Mouse (Mus musculus) telencephalon, adult 2 months (tissue): Measurements from ENCODE around the gene Sirpb1b.
"Not testable (repeated sequence)": the region's sequence is repeated elsewhere in the genome, so short reads cannot be mapped to it uniquely, and the experiment has no call there.

Source experiments
- DNase-seq: peaks from one replicate; pipeline ENCODE4 v3.0.0-alpha.2; 2011; ENCODE audit warnings: low read depth, low spot score

Gene Sirpb1b

GRCm38 (mm10) chr3:15574887-15575286 is at the start of gene Sirpb1b:
TSS of gene Sirpb1b (minus strand) at chr3:15575065.
- DNase-seq: not testable (repeated sequence)

DNA sequence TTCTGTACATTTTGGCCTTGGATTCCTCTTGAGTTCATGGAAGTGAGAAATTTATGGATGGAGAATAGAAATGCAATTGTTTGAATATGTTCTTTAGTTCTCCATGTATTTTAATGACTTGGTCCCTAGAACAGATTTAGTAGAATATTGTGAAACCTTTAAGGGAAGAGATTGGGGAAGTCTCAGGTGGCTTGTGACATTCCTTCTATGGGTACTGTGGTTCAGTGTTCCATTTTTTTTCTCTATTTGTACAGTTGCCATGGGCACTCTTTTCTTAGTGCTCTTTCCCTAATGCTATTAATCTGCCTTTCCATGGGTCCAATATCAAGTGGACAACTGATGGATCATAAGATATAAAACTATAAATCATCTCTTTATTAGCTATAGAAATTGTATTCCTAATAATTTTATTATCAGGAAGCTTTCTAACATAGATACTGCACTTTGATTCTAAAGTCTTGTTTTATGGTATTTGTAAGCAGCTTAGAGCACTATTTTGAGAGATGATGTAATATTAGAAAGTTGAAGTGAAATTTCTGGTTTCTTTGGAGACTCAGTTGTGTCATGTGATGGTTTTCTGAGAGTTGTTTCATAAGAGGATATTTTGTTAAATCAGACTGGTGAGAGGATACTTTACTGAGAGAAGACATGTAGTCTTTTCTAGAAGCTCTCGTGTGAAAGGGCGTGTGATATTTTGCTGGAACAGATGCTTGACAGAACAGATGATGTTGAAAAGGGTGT is 15.7 kb upstream of the Sirpb1b start:
- not testable (repeated sequence) for DNase-seq

DNA sequence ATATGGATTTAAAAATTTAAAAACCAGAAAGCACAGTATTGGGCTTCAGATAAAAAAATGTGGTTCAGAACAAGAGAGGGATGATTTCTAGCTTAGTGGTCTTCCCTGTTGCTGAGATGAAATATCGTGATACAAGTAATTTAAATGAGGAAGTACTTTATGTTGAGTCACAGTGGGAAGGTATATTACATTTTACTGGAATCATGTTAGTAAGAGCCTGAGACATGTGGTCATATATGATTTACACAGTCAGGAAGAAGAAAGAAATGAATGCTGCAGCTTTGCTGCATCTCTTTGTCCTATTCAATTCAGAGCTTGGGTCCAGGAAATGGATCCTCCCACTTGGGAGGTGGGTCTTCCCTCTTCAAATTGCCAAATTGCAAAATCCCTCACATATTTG is 11.8 kb upstream of the Sirpb1b start:
- not testable (repeated sequence) for DNase-seq

GRCm38 (mm10) chr3:15583452-15583851 is 8.6 kb upstream of the Sirpb1b start:
- no peak for DNase-seq

- DNase-seq: not testable (repeated sequence)
Observed at GRCm38 (mm10) chr3:15582948-15583347, 8.1 kb upstream of the Sirpb1b start.

DNA sequence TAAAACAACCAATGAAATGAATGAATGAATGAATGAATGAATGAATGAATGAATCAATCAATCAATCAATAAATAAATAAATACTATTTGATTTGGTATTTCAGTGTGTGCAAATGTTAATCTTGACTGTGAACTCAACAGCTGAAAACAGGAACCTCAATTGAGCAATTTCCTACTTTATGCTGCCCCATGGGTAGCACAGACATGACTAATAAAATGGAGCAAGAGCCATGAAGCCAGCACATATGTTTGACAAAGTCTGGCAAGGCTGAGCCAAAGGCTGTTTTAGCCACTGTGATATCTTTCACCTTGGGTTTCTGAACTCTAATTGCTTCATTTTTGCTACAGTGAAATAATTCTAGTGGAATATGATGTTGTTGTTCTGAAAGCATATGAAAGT is 1.6 kb upstream of the Sirpb1b start:
- not testable (repeated sequence) for DNase-seq

DNA sequence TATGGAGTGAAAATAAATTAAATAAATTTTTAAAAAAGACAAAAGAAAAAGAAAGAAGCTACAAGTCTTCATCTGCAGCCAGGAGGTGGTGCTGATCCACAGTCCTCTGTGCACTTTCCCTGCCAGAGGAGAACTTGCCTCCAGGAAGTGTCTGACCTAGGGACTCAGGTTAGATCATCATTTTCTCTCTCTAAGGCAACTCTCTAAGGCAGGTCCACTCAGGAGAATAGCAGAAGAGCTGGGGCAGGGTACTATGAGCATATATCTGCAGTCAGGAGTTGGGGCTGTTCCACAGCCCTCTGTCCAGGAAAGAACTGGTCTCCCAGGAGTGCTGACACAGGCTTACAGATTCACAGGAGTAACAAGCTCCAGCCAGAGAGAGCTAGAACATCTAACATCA is 46.3 kb downstream of the Sirpb1b start:
- no peak for DNase-seq

GRCm38 (mm10) chr3:15513608-15514007 is 61.3 kb downstream of the Sirpb1b start:
- not testable (repeated sequence) for DNase-seq

DNA sequence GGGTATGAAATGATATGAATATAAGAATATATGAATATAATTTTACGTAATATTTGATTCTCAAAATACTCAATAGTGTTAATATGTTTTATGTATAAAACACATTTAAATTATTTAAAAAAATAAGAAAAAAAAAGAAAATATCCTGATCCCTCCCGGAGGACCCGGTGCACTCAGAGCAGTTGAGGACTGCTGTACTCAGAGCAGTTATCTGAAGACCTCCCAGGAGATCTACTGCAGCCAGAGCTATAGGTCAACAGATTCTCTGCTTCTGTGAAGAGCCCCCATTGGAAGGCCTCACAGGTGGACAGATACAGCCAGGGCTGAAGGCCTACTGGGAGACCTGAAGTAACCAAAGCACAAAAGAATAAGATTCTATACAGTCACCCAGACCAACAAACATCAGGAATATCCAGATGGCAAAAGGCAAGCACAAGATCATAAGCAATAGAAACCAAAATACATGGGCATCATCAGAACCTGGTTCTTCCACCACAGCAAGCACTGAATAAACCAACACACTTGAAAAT is 67.0 kb downstream of the Sirpb1b start:
- not testable (repeated sequence) for DNase-seq

DNA sequence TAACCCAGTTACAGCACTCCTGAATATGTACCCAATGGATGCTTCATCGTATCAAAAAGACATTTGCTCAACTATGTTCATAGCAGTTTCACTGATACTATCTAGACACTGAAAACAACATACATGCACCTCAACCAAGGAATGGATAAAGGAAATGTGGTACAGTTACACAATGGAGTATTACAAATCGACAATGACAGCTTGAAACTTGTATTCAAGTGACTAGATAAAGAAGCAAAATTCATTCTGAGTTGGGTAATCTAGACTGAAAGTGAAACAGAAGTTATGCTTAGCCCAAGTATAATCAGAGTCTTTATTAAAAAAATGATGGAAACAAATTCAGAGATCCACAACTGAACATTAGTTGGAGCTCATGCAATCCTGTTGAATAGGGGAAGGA is 100.0 kb downstream of the Sirpb1b start:
- not testable (repeated sequence) for DNase-seq

GRCm38 (mm10) chr3:15470158-15470557 is 104.7 kb downstream of the Sirpb1b start:
- DNase-seq: not testable (repeated sequence)
